Mouse (Mus musculus) erythroblast, embryonic 14.5 days (primary cell): ENCODE results near the gene Hs1bp3.

Source experiments
- GATA1 ChIP-seq: IDR thresholded peaks from 2 replicates; pipeline ENCODE4 v1.6.1; 2012; ENCODE audit warnings: low read length, inconsistent platforms, mixed read lengths
- TAL1 ChIP-seq: IDR thresholded peaks from 3 replicates; pipeline ENCODE4 v1.6.1; 2012; ENCODE audit warnings: low read length, inconsistent platforms, mixed read lengths

GRCm38 (mm10) chr12:8365905-8366576, 52.8 kb downstream of the Hs1bp3 start:
- no peak for TF ChIP-seq GATA1
- TF ChIP-seq TAL1, result no peak
